Mouse (Mus musculus) common myeloid progenitor, adult 5-6 weeks (primary cell): Measurements from ENCODE around the gene Sntg2. TPM values are rescaled to one million over a fixed set of nuclear protein-coding genes. Genes with fewer than 3 reads are reported as not detected.

Experiments
- ATAC-seq: replicated peaks from 2 replicates; pipeline ENCODE4 v1.8.0; 2016; ENCODE audit warnings: low read depth, mild to moderate bottlenecking, moderate TSS enrichment, inconsistent platforms; ENCODE audit not compliant: poor library complexity, severe bottlenecking
- total RNA-seq: library from RNA; stranded (forward); fragments of 200-1000, 187-1606 nt; gene quantifications from 2 replicates; pipeline ENCODE4 v1.2.3, GENCODE M21; 2017

The Sntg2 gene
- total RNA-seq, 1 experiment from 2014 or later = not detected

GRCm38 (mm10) chr12:30129411-30129716 is 243.8 kb downstream of the Sntg2 start:
- no peak for ATAC-seq

GRCm38 (mm10) chr12:30128561-30129410 is 244.4 kb downstream of the Sntg2 start:
- peak; percentile 79 for ATAC-seq

Other genes starting within 250 kb of the Sntg2 start
- not detected in 2 replicates for gene Tpo, start 240.8 kb downstream of the Sntg2 start, total RNA-seq
- gene Tmem18, start 211.1 kb upstream of the Sntg2 start, total RNA-seq = 12.0 and 12.3 TPM in 2 replicates